Mouse (Mus musculus) heart, embryonic 13.5 days (tissue): Measurements from ENCODE around the gene Kif13a. TPM values are rescaled to one million over a fixed set of nuclear protein-coding genes. Genes with fewer than 3 reads are reported as not detected.
A peak's percentile ranks its signal among the peaks of the same experiment; 100 is the strongest.

Experiments
- ATAC-seq: fragments of 200-750 bp; cut with Nextera tagmentation; 2 replicates; pipeline ENCODE4 v1.8.0; 2017; ENCODE audit warnings: moderate TSS enrichment; ENCODE audit not compliant: insufficient number of reproducible peaks, low FRiP score, low TSS enrichment; ENCODE audit errors: extremely low read depth
- H3K27ac ChIP-seq: fragments of 300-500 bp; sonication (generic); replicated peaks from 2 replicates; pipeline ENCODE4 v1.5.1; 2015; ENCODE audit warnings: moderate library complexity, mild to moderate bottlenecking, inconsistent platforms
- H3K27me3 ChIP-seq: fragments of 300-500 bp; sonication (generic); replicated peaks from 2 replicates; pipeline ENCODE4 v1.6.1; 2015; ENCODE audit warnings: mild to moderate bottlenecking, inconsistent platforms
- H3K36me3 ChIP-seq: fragments of 300-500 bp; sonication (generic); 2 replicates; pipeline ENCODE4 v1.6.1; 2015; ENCODE audit warnings: mild to moderate bottlenecking, inconsistent platforms
- H3K4me1 ChIP-seq: fragments of 300-500 bp; sonication (generic); 2 replicates; pipeline ENCODE4 v1.6.1; 2015; ENCODE audit warnings: inconsistent platforms
- H3K4me2 ChIP-seq: fragments of 300-500 bp; sonication (generic); 2 replicates; pipeline ENCODE4 v1.6.1; 2015; ENCODE audit warnings: inconsistent platforms, mild to moderate bottlenecking, moderate library complexity
- H3K4me3 ChIP-seq: fragments of 300-500 bp; sonication (generic); 2 replicates; pipeline ENCODE4 v1.5.1; 2015; ENCODE audit warnings: moderate library complexity, mild to moderate bottlenecking, inconsistent platforms
- H3K9ac ChIP-seq: fragments of 300-500 bp; sonication (generic); 2 replicates; pipeline ENCODE4 v1.6.1; 2015; ENCODE audit warnings: inconsistent platforms, mild to moderate bottlenecking, moderate library complexity
- H3K9me3 ChIP-seq: fragments of 300-500 bp; sonication (generic); 2 replicates; pipeline ENCODE4 v1.6.1; 2016; ENCODE audit warnings: inconsistent platforms
- WGBS: fragments of 180-500 bp; shearing (Covaris S2); methylation state at CpG from one replicate; pipeline ENCODE4 v1.1.7; 2015; ENCODE audit warnings: mixed read lengths; 5-methylcytosine and 5-hydroxymethylcytosine counted together
- polyA plus RNA-seq: library from polyadenylated mRNA; unstranded; fragments of >200 nt; fragmentation: Nextera tagmentation; extraction: Ambion mirVana; gene quantifications from 2 replicates; pipeline ENCODE4 v1.2.1, GENCODE M21; 2015

Gene Kif13a
- 22.9 and 32.9 TPM in 2 replicates for polyA plus RNA-seq

GRCm38 (mm10) chr13:46929719-46930658 lies at the start of gene Kif13a:
Kif13a (minus strand) TSS chr13:46929867.
- Histone ChIP-seq H3K9me3 (no peaks in the 10 kb centered on the region), H3K4me1 (peaks cover 62% of the 10 kb centered on the region), H3K27ac (peak within 1 kb of the TSS; percentile 99), H3K9ac (peak within 1 kb of the TSS; percentile 98), H3K27me3 (no peaks in the 10 kb centered on the region), H3K36me3 (peaks cover 11% of the 10 kb centered on the region), H3K4me3 (peak within 1 kb of the TSS; percentile 80), H3K4me2 (peak within 1 kb of the TSS; percentile 90)
- WGBS, result under 1% methylated on average over 91 of the region's 96 CpGs
- ATAC-seq, result peak; percentile 65

DNA sequence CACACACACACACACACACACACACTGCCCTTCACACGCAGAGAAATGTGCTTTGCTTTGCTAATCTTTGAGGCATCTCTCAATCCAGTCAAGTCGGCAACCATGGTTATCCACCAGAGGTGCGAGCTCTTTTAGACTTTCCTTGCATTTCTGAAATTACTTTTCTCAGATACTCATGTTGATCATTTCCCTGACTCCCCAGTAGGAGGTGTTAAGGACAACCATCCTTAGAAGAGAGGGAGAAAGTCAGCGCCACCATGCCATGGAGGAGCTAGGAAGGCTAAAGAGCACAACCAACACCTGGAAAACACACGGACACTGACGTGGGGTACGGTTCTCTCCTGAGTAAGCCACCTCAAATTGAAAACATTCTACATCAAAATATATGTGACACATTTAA lies 46.9 kb upstream of the Kif13a start:
- Histone ChIP-seq H3K36me3 (no peaks in the 10 kb centered on the region), H3K9ac (no peak overlapping the region), H3K9me3 (no peaks in the 10 kb centered on the region), H3K27ac (no peak overlapping the region), H3K4me1 (peaks cover 34% of the 10 kb centered on the region), H3K4me2 (no peak overlapping the region), H3K4me3 (no peak overlapping the region), H3K27me3 (no peaks in the 10 kb centered on the region)
- ATAC-seq, result no peak
- 80% methylated on average over 7 of the region's 7 CpGs for WGBS

DNA sequence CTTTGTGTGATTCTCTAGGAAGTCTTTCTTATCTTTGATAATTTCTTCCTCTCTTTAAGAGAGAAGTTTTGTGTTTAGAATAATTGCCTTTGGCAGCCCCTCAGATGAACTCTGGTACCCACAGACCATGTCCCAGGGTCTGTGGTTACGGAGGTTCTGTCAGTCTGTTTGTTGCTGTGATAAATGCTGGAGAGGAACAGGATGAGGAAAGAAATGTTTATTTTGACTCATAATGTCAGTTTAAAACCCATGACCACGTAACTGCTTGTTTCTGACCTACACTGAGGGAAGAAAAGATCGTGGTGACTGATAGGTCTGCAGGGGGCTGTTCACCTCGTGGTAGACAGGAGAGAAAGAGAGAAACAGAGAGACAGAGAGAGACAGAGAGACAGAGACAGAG lies 46.3 kb upstream of the Kif13a start:
- 51% methylated on average over 4 of the region's 4 CpGs for WGBS
- Histone ChIP-seq H3K4me3 (no peak overlapping the region), H3K4me2 (no peak overlapping the region), H3K36me3 (no peaks in the 10 kb centered on the region), H3K9me3 (no peaks in the 10 kb centered on the region), H3K27ac (no peak overlapping the region), H3K4me1 (peaks cover 34% of the 10 kb centered on the region), H3K9ac (no peak overlapping the region; the same call in 1 of the 2 replicates), H3K27me3 (no peaks in the 10 kb centered on the region)
- no peak for ATAC-seq

DNA sequence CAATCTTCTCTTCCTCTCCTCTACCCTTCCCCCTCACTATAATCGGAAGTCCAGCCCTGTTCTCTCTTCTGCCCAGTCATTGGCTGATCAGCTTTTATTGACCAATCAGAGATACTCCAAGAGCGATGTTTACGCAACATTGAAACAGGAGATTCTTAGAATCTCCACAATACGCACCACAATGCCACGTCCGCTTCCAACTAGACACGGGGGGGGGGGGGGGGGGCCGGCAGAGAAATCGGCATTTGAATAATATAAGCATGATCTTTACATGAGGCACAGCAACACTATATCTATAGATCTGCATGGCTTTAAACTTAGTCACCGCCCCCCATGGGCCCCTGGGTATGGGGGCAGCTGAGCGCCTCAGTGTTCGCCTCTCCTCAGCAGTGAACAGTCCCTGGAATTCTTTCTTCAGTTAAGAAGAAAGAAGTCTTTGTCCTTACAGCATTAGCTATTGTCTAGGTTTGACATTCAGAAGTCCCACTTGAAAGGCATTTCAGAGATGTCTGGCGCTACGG lies 45.4 kb upstream of the Kif13a start:
- no peaks in the 10 kb centered on the region for H3K9me3 ChIP-seq
- no peaks in the 10 kb centered on the region for H3K36me3 ChIP-seq
- ATAC-seq, result no peak
- no peak overlapping the region for H3K27ac ChIP-seq
- H3K9ac ChIP-seq, result peak overlapping the region; percentile 52; the same call in 1 of the 2 replicates
- peak overlapping the region; percentile 51 for H3K4me2 ChIP-seq
- H3K27me3 ChIP-seq, result no peaks in the 10 kb centered on the region
- WGBS, result 53% methylated on average over 14 of the region's 14 CpGs
- H3K4me3 ChIP-seq, result no peak overlapping the region
- H3K4me1 ChIP-seq, result peaks cover 26% of the 10 kb centered on the region

- ATAC-seq, result no peak
- 64% methylated on average over 10 of the region's 10 CpGs for WGBS
- no peaks in the 10 kb centered on the region for H3K36me3 ChIP-seq
Observed at GRCm38 (mm10) chr13:46970286-46970945, 40.7 kb upstream of the Kif13a start.

DNA sequence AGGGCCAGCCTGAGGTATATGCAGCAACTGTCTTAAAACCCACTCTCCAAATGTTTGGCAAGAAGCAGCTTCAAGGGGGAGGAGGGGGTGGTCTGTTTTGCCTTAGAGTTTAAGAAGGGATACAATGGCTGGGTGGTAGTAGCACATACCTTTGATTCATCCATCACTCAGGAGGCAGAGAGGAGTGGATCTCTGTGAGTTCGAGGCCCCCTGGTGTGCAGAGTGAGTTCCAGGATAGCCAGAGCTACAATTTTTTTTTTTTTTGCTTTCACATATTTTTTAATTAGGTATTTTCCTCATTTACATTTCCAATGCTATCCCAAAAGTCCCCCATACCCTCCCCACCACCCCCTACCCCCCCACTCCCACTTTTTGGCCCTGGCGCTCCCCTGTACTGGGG lies 39.0 kb upstream of the Kif13a start:
- H3K4me2 ChIP-seq, result no peak overlapping the region
- no peaks in the 10 kb centered on the region for H3K4me1 ChIP-seq
- no peak overlapping the region for H3K9ac ChIP-seq
- WGBS, result 71% methylated on average over 2 of the region's 2 CpGs
- no peak overlapping the region for H3K27ac ChIP-seq
- no peaks in the 10 kb centered on the region for H3K9me3 ChIP-seq
- H3K4me3 ChIP-seq, result no peak overlapping the region
- no peaks in the 10 kb centered on the region for H3K27me3 ChIP-seq
- no peaks in the 10 kb centered on the region for H3K36me3 ChIP-seq
- no peak for ATAC-seq

More at GRCm38 (mm10) chr13:46970286-46970945, 40.7 kb upstream of the Kif13a start:
- no peak overlapping the region for H3K27ac ChIP-seq
- H3K4me3 ChIP-seq, result no peak overlapping the region
- no peak overlapping the region for H3K9ac ChIP-seq
- H3K27me3 ChIP-seq, result no peaks in the 10 kb centered on the region
- H3K4me2 ChIP-seq, result no peak overlapping the region
- peaks cover 6% of the 10 kb centered on the region for H3K4me1 ChIP-seq
- H3K9me3 ChIP-seq, result no peaks in the 10 kb centered on the region

- no peak overlapping the region for H3K4me2 ChIP-seq
- no peaks in the 10 kb centered on the region for H3K4me1 ChIP-seq
- ATAC-seq, result no peak
- H3K4me3 ChIP-seq, result no peak overlapping the region
- H3K9me3 ChIP-seq, result no peaks in the 10 kb centered on the region
- H3K36me3 ChIP-seq, result no peaks in the 10 kb centered on the region
- no peak overlapping the region for H3K27ac ChIP-seq
- 65% methylated on average over 4 of the region's 4 CpGs for WGBS
- H3K9ac ChIP-seq, result no peak overlapping the region
- H3K27me3 ChIP-seq, result no peaks in the 10 kb centered on the region
Observed at GRCm38 (mm10) chr13:46967308-46967707, 37.6 kb upstream of the Kif13a start.

DNA sequence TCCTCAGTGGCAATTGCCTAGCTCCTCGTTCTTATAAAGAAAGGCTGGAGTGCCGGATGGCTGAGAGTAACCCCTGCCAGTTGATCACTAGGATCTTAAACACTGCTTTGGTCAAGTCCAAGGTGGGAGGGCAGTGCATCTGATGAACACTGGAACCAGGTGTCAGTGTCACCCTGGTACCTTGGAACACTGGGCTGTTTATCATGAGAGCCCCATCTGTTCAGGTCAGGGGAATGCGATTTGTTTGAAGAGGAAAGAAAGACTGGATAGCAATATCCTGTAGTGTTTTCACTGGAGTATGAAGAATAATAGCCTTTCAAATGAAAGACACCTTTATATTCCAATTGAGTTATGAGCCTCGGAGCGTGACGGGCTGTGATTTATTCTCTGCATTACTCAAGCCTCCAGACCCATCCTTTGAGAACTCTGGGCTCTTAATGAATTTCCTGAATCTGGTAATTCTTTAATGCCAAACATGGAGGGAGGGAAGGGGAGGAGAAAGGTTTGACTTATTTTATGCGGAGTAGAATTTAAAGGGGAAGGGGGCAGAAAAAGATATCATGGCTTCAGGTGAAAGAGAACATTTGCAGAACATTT lies 31.3 kb upstream of the Kif13a start:
- H3K9ac ChIP-seq, result no peak overlapping the region
- WGBS, result 79% methylated on average over 7 of the region's 7 CpGs
- H3K4me3 ChIP-seq, result no peak overlapping the region
- ATAC-seq, result no peak
- no peak overlapping the region for H3K27ac ChIP-seq
- H3K27me3 ChIP-seq, result no peaks in the 10 kb centered on the region
- no peaks in the 10 kb centered on the region for H3K36me3 ChIP-seq
- peaks cover 3% of the 10 kb centered on the region; the same call in 1 of the 2 replicates for H3K4me1 ChIP-seq
- H3K4me2 ChIP-seq, result no peak overlapping the region
- no peaks in the 10 kb centered on the region for H3K9me3 ChIP-seq

DNA sequence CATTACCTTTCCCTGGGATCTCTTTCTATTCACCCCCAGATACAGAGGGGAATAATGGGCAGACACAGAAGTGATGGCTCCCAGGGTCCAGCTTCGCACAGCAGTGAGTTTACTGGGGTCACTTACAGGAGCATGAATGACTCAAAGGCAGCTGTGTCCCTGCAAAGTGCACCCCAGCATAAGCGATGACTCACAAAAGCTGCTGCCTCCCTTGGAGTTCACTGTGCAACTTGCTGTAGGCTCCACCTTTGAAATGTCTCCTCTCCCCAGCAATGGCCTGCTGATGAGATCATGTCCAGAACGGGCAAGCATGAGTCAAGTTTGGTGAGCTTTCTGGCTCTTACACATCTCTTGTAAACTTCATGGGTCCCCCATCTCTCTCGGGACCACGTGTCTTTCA lies 29.5 kb upstream of the Kif13a start:
- Histone ChIP-seq H3K36me3 (no peaks in the 10 kb centered on the region), H3K9ac (no peak overlapping the region), H3K27me3 (no peaks in the 10 kb centered on the region), H3K9me3 (no peaks in the 10 kb centered on the region), H3K4me2 (no peak overlapping the region), H3K4me1 (peaks cover 3% of the 10 kb centered on the region; the same call in 1 of the 2 replicates), H3K4me3 (no peak overlapping the region), H3K27ac (no peak overlapping the region)
- no peak for ATAC-seq
- WGBS, result 74% methylated on average over 5 of the region's 5 CpGs

- Histone ChIP-seq H3K4me2 (0 out of 2 replicates have a peak overlapping the region, but pooled peaks have one; percentile 24), H3K36me3 (no peaks in the 10 kb centered on the region), H3K27ac (peak overlapping the region; percentile 61; the same call in 1 of the 2 replicates), H3K27me3 (no peaks in the 10 kb centered on the region), H3K9me3 (peaks cover 6% of the 10 kb centered on the region), H3K4me3 (no peak overlapping the region), H3K4me1 (peaks cover 10% of the 10 kb centered on the region; the same call in 1 of the 2 replicates), H3K9ac (no peak overlapping the region)
- no peak for ATAC-seq
- WGBS, result 60% methylated on average over 15 of the region's 15 CpGs
Observed at GRCm38 (mm10) chr13:46951212-46951611, 21.5 kb upstream of the Kif13a start.

GRCm38 (mm10) chr13:46949741-46950140 lies 20.1 kb upstream of the Kif13a start:
- Histone ChIP-seq H3K4me2 (no peak overlapping the region), H3K4me1 (peaks cover 10% of the 10 kb centered on the region; the same call in 1 of the 2 replicates), H3K27ac (no peak overlapping the region), H3K4me3 (no peak overlapping the region), H3K27me3 (no peaks in the 10 kb centered on the region), H3K9me3 (peaks cover 6% of the 10 kb centered on the region), H3K9ac (no peak overlapping the region), H3K36me3 (no peaks in the 10 kb centered on the region)
- 74% methylated on average over 2 of the region's 2 CpGs for WGBS
- no peak for ATAC-seq
